Mouse (Mus musculus) E14TG2a.4 (cell line): Measurements from ENCODE around the gene Pdzrn4.

Experiments
- CTCF ChIP-seq: conservative IDR thresholded peaks from 2 replicates; pipeline ENCODE4 v1.5.1; 2014; ENCODE audit warnings: low read length
- POU5F1 ChIP-seq: IDR thresholded peaks from 2 replicates; pipeline ENCODE4 v1.6.1; 2014; ENCODE audit warnings: low read length, borderline replicate concordance

- TF ChIP-seq CTCF (no peak), POU5F1 (no peak)
Observed at GRCm38 (mm10) chr15:92613228-92613627, 216.5 kb downstream of the Pdzrn4 start.
